Mouse (Mus musculus) hindbrain, embryonic 10.5 days (tissue): ENCODE results near the gene Tmc4. TPM values are rescaled to one million over a fixed set of nuclear protein-coding genes. Genes with fewer than 3 reads are reported as not detected.
A peak's percentile ranks its signal among the peaks of the same experiment; 100 is the strongest.

Source experiments
- DNase-seq: peaks from one replicate; pipeline ENCODE4 v3.0.0-alpha.2; 2017; ENCODE audit warnings: low spot score
- H3K27ac ChIP-seq: fragments of 300-500 bp; sonication (generic); 2 replicates; pipeline ENCODE4 v1.5.1; 2016; ENCODE audit warnings: mild to moderate bottlenecking, moderate library complexity
- H3K27me3 ChIP-seq: fragments of 300-500 bp; sonication (generic); 2 replicates; pipeline ENCODE4 v1.6.1; 2016; ENCODE audit warnings: mild to moderate bottlenecking; ENCODE audit not compliant: poor library complexity, insufficient read depth, severe bottlenecking
- H3K36me3 ChIP-seq: fragments of 300-500 bp; sonication (generic); 2 replicates; pipeline ENCODE4 v1.6.1; 2016; ENCODE audit warnings: mild to moderate bottlenecking, moderate library complexity
- H3K4me1 ChIP-seq: fragments of 300-500 bp; sonication (generic); replicated peaks from 2 replicates; pipeline ENCODE4 v1.6.1; 2016; ENCODE audit warnings: mild to moderate bottlenecking
- H3K4me3 ChIP-seq: fragments of 300-500 bp; sonication (generic); 2 replicates; pipeline ENCODE4 v1.5.1; 2016; ENCODE audit warnings: mild to moderate bottlenecking, moderate library complexity
- H3K9me3 ChIP-seq: fragments of 300-500 bp; sonication (generic); 2 replicates; pipeline ENCODE4 v1.6.1; 2016; ENCODE audit warnings: mild to moderate bottlenecking, moderate library complexity
- WGBS: fragments of 180-500 bp; shearing (Covaris S2); methylation state at CpG from one replicate; pipeline ENCODE4 v1.1.7; 2016; 5-methylcytosine and 5-hydroxymethylcytosine counted together
- polyA plus RNA-seq: library from polyadenylated mRNA; unstranded; fragments of >200 nt; fragmentation: Nextera tagmentation; extraction: Ambion mirVana; gene quantifications from 2 replicates; pipeline ENCODE4 v1.2.1, GENCODE M21; 2016

Tmc4 gene
- polyA plus RNA-seq, 1 experiment from 2014 or later: 3.5 TPM

DNA sequence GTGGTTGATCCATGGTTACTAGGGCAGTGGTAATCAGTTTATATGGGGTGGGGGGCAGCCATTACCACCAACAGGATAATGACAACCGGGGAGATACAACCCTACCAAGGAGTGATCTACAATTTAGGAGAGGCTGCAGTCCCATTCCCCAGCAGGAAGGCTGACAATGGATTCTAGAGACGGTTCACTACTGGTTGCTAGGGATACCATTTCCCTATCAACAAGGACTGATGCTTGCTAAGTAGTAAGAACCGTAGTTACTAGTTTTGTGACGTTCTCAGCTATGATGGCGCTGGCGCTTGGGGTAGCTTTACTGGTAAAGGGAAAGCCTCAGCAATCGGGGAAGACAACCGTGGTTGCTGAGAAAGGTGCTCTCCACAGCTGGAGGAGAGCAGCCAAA, 7.3 kb upstream of the Tmc4 start:
- WGBS: 79% methylated on average over 8 of the region's 8 CpGs
- Histone ChIP-seq H3K4me3 (no peak overlapping the region), H3K36me3 (peaks cover 53% of the 10 kb centered on the region), H3K4me1 (peaks cover 24% of the 10 kb centered on the region), H3K9me3 (no peaks in the 10 kb centered on the region), H3K27me3 (no peaks in the 10 kb centered on the region), H3K27ac (peak overlapping the region; percentile 37; the same call in 1 of the 2 replicates)
- DNase-seq: no peak

DNA sequence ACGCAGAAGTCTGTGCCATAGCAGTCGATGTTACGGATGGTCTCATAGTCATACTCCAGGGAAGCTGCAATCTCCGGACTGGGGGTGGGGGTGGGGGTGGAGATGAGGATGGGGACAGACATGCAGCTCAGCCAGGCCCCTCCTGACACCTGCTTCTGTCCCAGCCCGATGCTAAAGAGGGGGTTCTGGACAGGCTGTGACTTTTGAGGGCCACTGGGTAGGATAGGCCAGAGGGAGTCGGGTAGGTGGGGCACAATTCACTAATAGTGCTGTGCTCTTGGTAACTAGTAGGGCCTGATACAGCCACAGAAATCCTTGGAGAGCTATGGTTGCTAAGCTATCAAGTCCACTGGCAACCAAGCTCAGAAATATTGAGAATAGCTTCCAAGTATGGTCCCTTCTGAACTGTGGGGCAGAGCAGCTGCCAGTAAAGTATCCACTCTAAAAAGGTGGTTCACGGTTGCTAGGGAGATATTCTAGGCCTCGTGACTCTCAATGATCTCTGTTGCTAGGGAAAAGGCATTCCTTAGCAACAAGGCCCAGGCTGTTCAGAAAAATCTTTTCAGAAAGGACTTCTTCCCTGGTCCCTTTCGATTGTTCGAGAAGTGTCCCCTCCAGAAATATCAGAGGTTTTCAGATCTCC, 6.7 kb upstream of the Tmc4 start:
- H3K27me3 ChIP-seq: no peaks in the 10 kb centered on the region
- H3K4me1 ChIP-seq: peaks cover 24% of the 10 kb centered on the region
- no peaks in the 10 kb centered on the region for H3K9me3 ChIP-seq
- no peak for DNase-seq
- WGBS: 68% methylated on average over 10 of the region's 10 CpGs
- H3K4me3 ChIP-seq: no peak overlapping the region
- H3K36me3 ChIP-seq: peaks cover 57% of the 10 kb centered on the region
- peak overlapping the region; percentile 74 for H3K27ac ChIP-seq

DNA sequence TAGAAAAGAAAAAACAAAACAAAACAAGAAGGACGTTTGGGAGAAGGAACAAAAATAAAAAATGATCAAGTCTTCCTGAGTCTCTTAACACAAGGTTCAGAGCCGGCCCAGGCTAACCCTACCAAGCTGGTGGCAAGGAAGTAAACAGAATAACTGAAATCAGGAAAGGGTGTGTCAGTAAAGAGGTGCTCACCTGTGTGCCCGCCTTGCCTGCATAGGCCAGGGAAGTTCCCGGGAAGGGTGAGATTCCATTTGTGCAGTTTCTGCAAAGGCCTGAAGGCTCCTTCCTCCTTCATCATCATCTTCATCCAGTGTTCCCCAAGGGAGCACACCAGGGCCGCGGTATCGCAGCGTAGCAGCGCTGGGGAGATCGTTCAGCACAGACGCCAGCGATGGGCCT, 982 bp downstream of the Tmc4 start:
- H3K9me3 ChIP-seq: no peaks in the 10 kb centered on the region
- H3K4me3 ChIP-seq: no peak overlapping the region
- no peak overlapping the region for H3K27ac ChIP-seq
- DNase-seq: no peak
- H3K27me3 ChIP-seq: no peaks in the 10 kb centered on the region
- no peaks in the 10 kb centered on the region for H3K4me1 ChIP-seq
- H3K36me3 ChIP-seq: peaks cover 16% of the 10 kb centered on the region; the same call in 1 of the 2 replicates
- WGBS: 91% methylated on average over 12 of the region's 12 CpGs

- Histone ChIP-seq H3K4me3 (no peak overlapping the region), H3K9me3 (no peaks in the 10 kb centered on the region), H3K27ac (no peak overlapping the region), H3K36me3 (peaks cover 13% of the 10 kb centered on the region; the same call in 1 of the 2 replicates), H3K4me1 (no peaks in the 10 kb centered on the region), H3K27me3 (no peaks in the 10 kb centered on the region)
- DNase-seq: no peak
- WGBS: 76% methylated on average over 3 of the region's 3 CpGs
Observed at GRCm38 (mm10) chr7:3675228-3675548, 2.2 kb downstream of the Tmc4 start.

DNA sequence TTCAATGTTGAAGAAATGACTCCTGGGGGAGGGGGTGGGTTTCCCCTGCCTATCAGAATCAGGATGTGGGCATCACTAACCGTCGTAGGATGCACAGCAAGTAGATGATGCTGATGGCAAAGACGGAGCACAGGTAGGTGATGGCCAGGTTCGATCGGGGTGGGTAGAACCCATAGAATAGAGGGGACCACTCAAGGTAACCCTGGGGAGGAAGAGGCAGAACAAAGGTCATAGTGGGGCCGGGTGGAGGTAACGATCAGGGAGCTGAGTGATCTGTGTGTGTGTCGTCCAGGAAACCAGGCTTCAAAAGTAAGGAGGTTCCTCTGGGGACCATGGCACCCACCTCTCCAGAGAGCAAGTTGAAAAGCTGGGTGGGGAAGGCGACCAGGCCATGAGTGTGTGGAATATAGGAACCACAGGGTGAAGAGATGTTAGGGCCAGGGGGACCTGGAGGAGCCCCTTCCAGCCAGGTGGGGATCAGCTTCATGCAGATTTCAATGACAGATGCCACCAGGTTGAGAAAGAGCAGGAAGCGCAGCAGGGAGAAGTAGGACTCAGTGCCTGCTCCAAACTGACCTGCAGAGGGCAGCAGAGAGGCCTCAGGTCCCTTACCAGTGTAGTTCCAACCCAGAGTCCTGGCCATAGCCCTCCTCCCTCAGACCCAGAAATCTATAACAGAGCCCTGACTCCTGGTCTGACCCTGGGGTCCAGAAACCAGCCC, 2.7 kb downstream of the Tmc4 start:
- H3K27ac ChIP-seq: no peak overlapping the region
- H3K4me3 ChIP-seq: no peak overlapping the region
- WGBS: 70% methylated on average over 10 of the region's 10 CpGs

DNA sequence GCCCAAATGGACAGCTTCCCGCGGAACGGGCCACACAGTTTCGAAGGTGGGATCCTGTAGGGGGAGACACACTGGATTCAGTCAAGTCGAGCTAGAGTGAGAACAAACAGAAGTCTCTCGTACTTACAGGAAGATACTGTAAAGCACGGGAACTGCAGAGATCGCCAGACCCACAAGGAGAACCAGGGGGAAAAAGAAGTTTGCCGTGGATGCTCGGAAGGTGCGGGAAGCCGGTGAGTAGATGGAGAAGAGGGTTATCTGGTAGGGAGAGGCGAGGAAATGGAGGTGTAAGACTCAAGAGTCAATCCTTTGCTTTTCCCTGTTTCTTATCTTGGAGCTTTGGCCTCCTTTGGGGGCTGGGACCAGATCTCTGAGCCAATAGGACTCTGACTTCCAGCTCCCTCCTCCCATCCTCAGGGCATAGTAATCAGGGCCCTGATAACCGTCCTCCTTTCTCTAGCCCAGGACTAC, 10.4 kb downstream of the Tmc4 start:
- Histone ChIP-seq H3K27me3 (no peaks in the 10 kb centered on the region), H3K4me3 (peak overlapping the region; percentile 21), H3K36me3 (peaks cover 18% of the 10 kb centered on the region), H3K4me1 (peaks cover 30% of the 10 kb centered on the region), H3K9me3 (no peaks in the 10 kb centered on the region), H3K27ac (no peak overlapping the region)
- WGBS: 18% methylated on average over 14 of the region's 14 CpGs
- DNase-seq: no peak

More for the DNA sequence above, 2.7 kb downstream of the Tmc4 start:
- peak; percentile 78 for DNase-seq
- no peaks in the 10 kb centered on the region for H3K4me1 ChIP-seq
- no peaks in the 10 kb centered on the region for H3K27me3 ChIP-seq
- H3K9me3 ChIP-seq: no peaks in the 10 kb centered on the region
- H3K36me3 ChIP-seq: peaks cover 12% of the 10 kb centered on the region; the same call in 1 of the 2 replicates

DNA sequence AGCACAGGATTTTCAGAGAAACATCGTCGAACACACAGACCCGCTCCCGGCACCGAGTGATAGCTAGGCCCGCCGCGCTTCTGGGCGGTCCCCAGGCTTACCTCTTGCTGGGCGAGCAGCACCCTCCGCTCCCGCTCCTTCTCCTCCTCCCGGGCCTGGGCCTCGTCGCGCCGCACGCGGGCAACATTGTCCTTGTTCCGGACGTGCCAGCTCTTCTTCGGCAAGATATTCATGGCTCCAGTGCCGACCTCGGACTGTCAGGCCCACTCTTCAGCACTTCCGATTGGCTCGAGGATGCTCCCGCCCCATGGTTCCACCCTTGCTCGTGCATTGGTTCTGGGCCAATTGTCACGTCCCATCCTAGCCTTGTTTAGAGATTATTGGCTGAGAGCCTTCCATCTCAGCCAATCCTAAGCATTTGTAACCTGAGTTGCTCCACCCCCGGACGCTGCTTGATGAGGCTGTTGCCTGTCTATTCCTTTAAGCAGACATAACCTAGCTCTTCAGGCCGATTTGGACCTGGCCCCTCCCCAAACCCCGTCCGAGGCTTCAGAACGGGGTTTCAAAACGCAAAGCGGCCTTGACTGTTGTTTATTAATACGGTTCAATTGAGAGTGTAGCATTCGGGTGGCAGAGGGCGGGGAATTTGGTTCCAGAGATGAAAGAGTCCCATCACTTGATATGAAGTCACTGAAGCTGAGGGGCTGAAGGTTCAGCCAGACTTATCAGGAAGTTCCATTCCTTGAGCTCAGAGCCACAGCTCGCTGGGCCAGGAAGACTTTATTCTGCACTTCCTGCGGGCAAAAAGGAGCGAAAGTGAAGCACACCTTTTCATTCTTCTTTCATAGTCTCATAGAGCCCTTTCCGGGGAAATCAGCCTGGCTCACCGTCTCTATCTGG, 11.9 kb downstream of the Tmc4 start, which contains the start of gene Leng1:
Gene Leng1, minus strand, starts transcription at position 626 of the 900 bp plus-strand sequence.
- Histone ChIP-seq H3K27me3 (no peaks in the 10 kb centered on the region), H3K36me3 (peaks cover 33% of the 10 kb centered on the region), H3K4me1 (peaks cover 30% of the 10 kb centered on the region), H3K4me3 (peak within 1 kb of the TSS; percentile 79), H3K27ac (peak within 1 kb of the TSS; percentile 91), H3K9me3 (no peaks in the 10 kb centered on the region)
- WGBS: 5% methylated on average over 45 of the region's 45 CpGs
- DNase-seq: peak; percentile 93

- 38% methylated on average over 15 of the region's 15 CpGs for WGBS
- Histone ChIP-seq H3K4me3 (peak overlapping the region; percentile 79), H3K27me3 (no peaks in the 10 kb centered on the region), H3K4me1 (peaks cover 30% of the 10 kb centered on the region), H3K9me3 (no peaks in the 10 kb centered on the region), H3K27ac (peak overlapping the region; percentile 91), H3K36me3 (peaks cover 41% of the 10 kb centered on the region)
- DNase-seq: no peak
Observed at GRCm38 (mm10) chr7:3664524-3665214, 12.7 kb downstream of the Tmc4 start.

GRCm38 (mm10) chr7:3658578-3658977, 18.8 kb downstream of the Tmc4 start:
- 96% methylated on average over 14 of the region's 14 CpGs for WGBS
- no peak for DNase-seq
- Histone ChIP-seq H3K4me1 (peaks cover 3% of the 10 kb centered on the region), H3K27ac (no peak overlapping the region), H3K27me3 (no peaks in the 10 kb centered on the region), H3K36me3 (peaks cover 100% of the 10 kb centered on the region), H3K9me3 (no peaks in the 10 kb centered on the region), H3K4me3 (no peak overlapping the region)

GRCm38 (mm10) chr7:3656966-3657365, 20.4 kb downstream of the Tmc4 start:
- DNase-seq: no peak
- H3K36me3 ChIP-seq: peaks cover 100% of the 10 kb centered on the region
- WGBS: 95% methylated on average over 4 of the region's 4 CpGs

GRCm38 (mm10) chr7:3646641-3647040, 30.7 kb downstream of the Tmc4 start:
- H3K4me3 ChIP-seq: peak overlapping the region; percentile 100
- 0 out of 2 replicates have a peak, but pooled peaks cover 3% of the 10 kb centered on the region for H3K9me3 ChIP-seq
- DNase-seq: no peak
- peaks cover 36% of the 10 kb centered on the region for H3K4me1 ChIP-seq
- 76% methylated on average over 4 of the region's 4 CpGs for WGBS
- H3K27me3 ChIP-seq: no peaks in the 10 kb centered on the region
- peaks cover 56% of the 10 kb centered on the region for H3K36me3 ChIP-seq
- H3K27ac ChIP-seq: peak overlapping the region; percentile 98

More at GRCm38 (mm10) chr7:3656966-3657365, 20.4 kb downstream of the Tmc4 start:
- H3K4me3 ChIP-seq: no peak overlapping the region
- no peaks in the 10 kb centered on the region for H3K4me1 ChIP-seq
- no peak overlapping the region for H3K27ac ChIP-seq
- no peaks in the 10 kb centered on the region for H3K27me3 ChIP-seq
- no peaks in the 10 kb centered on the region for H3K9me3 ChIP-seq

DNA sequence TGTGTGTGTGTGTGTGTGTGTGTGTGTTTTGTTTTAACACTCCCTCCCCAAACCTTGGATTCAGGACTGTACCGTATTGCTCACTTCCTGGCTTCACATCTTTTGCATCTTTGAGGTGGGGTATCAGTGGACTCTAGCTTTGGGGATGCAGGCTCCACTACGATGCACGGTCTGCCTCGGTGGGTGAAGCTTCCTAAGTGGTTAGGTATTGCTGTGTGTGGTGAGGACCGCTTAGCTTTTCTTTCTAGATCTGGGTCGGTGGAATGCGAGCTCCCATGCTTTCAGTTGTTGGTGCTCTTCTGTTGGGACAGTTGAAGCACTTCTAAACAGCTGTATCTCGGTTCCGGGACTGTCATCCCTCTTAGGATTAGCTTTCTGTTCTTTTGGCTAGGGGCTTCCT, 31.2 kb downstream of the Tmc4 start:
- 40% methylated on average over 9 of the region's 9 CpGs for WGBS
- DNase-seq: no peak
- H3K27me3 ChIP-seq: no peaks in the 10 kb centered on the region
- peaks cover 36% of the 10 kb centered on the region for H3K4me1 ChIP-seq
- peak overlapping the region; percentile 98 for H3K27ac ChIP-seq
- H3K9me3 ChIP-seq: 0 out of 2 replicates have a peak, but pooled peaks cover 3% of the 10 kb centered on the region
- H3K36me3 ChIP-seq: peaks cover 56% of the 10 kb centered on the region
- peak overlapping the region; percentile 100 for H3K4me3 ChIP-seq
